Mouse (Mus musculus) liver, postnatal 0 days (tissue): ENCODE data around the gene Myo7a.

ENCODE experiments used
- CTCF ChIP-seq: sonication (generic); IDR thresholded peaks from 2 replicates; pipeline ENCODE4 v1.5.1; 2016; ENCODE audit warnings: antibody characterized with exemption, low read depth
- EP300 ChIP-seq: IDR thresholded peaks from 2 replicates; pipeline ENCODE4 v1.6.1; 2016; ENCODE audit warnings: antibody characterized with exemption, low read depth, mild to moderate bottlenecking

GRCm38 (mm10) chr7:98137583-98137982, 18.3 kb upstream of the Myo7a start:
- TF ChIP-seq CTCF (no peak), EP300 (no peak)
